Comparison of ENCODE assay signal across 8 mouse cellular contexts in the genomic region with DNA sequence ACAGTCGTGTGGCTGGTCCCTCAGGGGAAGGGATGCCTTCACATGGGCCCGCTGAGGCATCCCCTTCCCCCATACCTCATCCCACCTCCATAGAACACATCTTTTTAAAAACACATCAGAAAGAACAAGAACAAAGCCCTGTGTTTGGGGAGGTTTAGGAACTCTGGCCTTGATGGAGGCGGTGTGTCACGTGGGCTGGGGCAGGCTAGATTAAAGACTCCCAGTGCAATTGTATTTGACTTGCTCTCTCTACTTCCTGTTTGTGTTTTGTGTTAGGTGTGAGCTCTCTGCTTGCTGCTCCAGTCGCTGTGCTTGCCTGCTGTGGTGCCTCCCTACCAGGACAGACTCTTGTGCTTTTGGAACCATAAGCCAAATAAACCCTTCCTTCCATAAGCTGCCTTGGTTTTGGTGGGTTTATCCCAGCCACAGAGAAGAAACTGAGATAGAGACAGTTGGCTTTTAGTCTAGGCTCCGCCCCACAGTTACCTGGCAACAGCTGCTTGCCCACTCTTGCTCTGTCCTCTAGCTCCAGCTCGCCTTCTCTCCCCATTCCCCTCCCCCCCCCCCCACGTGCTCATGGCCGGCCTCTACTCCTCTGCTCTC. TPM values are rescaled to one million over a fixed set of nuclear protein-coding genes. Genes with fewer than 3 reads are reported as not detected.
DNase-seq lines count a peak whose midpoint lies in the region; ATAC-seq and TF ChIP-seq lines count a peak whose summit lies in the region.

No protein-coding gene starts in this region.

- peak overlapping the region; percentile 18; the same call in 1 of the 2 replicates for H3K4me2 ChIP-seq in heart, embryonic 15.5 days
- 0 out of 2 replicates have a peak overlapping the region, but pooled peaks have one; percentile 4 for H3K4me2 ChIP-seq in neural tube, embryonic 13.5 days

- no peaks in the 10 kb centered on the region for H3K27me3 ChIP-seq in heart, embryonic 15.5 days
- no peaks in the 10 kb centered on the region for H3K27me3 ChIP-seq in neural tube, embryonic 13.5 days

- no peak overlapping the region for H3K9ac ChIP-seq in heart, embryonic 15.5 days
- no peak overlapping the region for H3K9ac ChIP-seq in neural tube, embryonic 13.5 days

- TF ChIP-seq CTCF in brain, embryonic 14.5 days (IDR thresholded peaks at IDR 0.05; ENCODE audit: borderline replicate concordance, extremely low read depth, insufficient read depth, insufficient read length) = no peak

- H3K4me3 ChIP-seq in heart, embryonic 15.5 days = no peak overlapping the region
- H3K4me3 ChIP-seq in neural tube, embryonic 13.5 days = no peak overlapping the region

- H3K36me3 ChIP-seq in heart, embryonic 15.5 days = no peaks in the 10 kb centered on the region
- H3K36me3 ChIP-seq in neural tube, embryonic 13.5 days = no peaks in the 10 kb centered on the region

- TF ChIP-seq POLR2A in brain, embryonic 14.5 days (IDR thresholded peaks at IDR 0.05; ENCODE audit: borderline replicate concordance, extremely low read depth, insufficient read depth, insufficient read length, poor library complexity, severe bottlenecking) = no peak

- no peaks in the 10 kb centered on the region for H3K9me3 ChIP-seq in heart, embryonic 15.5 days (replicated peaks)
- H3K9me3 ChIP-seq in neural tube, embryonic 13.5 days = no peaks in the 10 kb centered on the region

- H3K4me1 ChIP-seq in heart, embryonic 15.5 days (replicated peaks) = peaks cover 16% of the 10 kb centered on the region
- peaks cover 24% of the 10 kb centered on the region for H3K4me1 ChIP-seq in neural tube, embryonic 13.5 days (replicated peaks)

- WGBS in heart, embryonic 15.5 days = 21% methylated on average over 8 of the region's 9 CpGs
- 6% methylated on average over 9 of the region's 9 CpGs for WGBS in neural tube, embryonic 13.5 days

- ATAC-seq in heart, embryonic 15.5 days (replicated peaks; ENCODE audit: insufficient number of reproducible peaks, insufficient read depth, low FRiP score, low read depth) = no peak
- ATAC-seq in neural tube, embryonic 13.5 days (ENCODE audit: low read depth) = no peak
- no peak for ATAC-seq in frontal cortex, adult (ENCODE audit: low TSS enrichment)
- no peak for ATAC-seq in erythroid progenitor cell, adult 5-6 weeks (replicated peaks; ENCODE audit: low FRiP score, poor library complexity, severe bottlenecking)

- no peak for DNase-seq in heart, postnatal 4 days
- DNase-seq in brain, embryonic 14.5 days (ENCODE audit: low read depth) = peak; percentile 61
- peak; percentile 59 for DNase-seq in induced T-regulatory cell, adult 2 months (ENCODE audit: low read depth)
- DNase-seq in left cerebral cortex, adult 8-10 months (ENCODE audit: low spot score in 2 of 2) = no peak

- H3K27ac ChIP-seq in heart, embryonic 15.5 days = no peak overlapping the region; the same call in 1 of the 2 replicates
- 0 out of 2 replicates have a peak overlapping the region, but pooled peaks have one; percentile 13 for H3K27ac ChIP-seq in neural tube, embryonic 13.5 days (replicated peaks)

RNA-seq across cellular contexts. Expression of a gene that starts 12.7 kb away (rescaled TPM):
- polyA plus RNA-seq in heart, embryonic 15.5 days (2015; fragmentation: Nextera tagmentation; extraction: Ambion mirVana) = 14.1 and 18.0 TPM in 2 replicates
- total RNA-seq in heart, postnatal 4 days (2021) = 10 to 100 TPM; 25.1 to 31.4 TPM
- 13.7 and 13.8 TPM in 2 replicates for polyA plus RNA-seq in brain, embryonic 14.5 days (2012; rRNA removed)
- polyA plus RNA-seq in neural tube, embryonic 13.5 days (2015; fragmentation: Nextera tagmentation; extraction: Ambion mirVana) = 4.8 and 6.8 TPM in 2 replicates
- 10 to 100 TPM; 14.2 to 20.1 (median 15.6) TPM for total RNA-seq in left cerebral cortex, adult 8-10 months (2022)
- 18.9 and 29.6 TPM in 2 replicates for total RNA-seq in erythroid progenitor cell, adult 5-6 weeks (2015; ENCODE audit: low replicate concordance)
- total RNA-seq in erythroid progenitor cell, adult 5-6 weeks (2017; ENCODE audit: low replicate concordance) = 5.3 and 7.2 TPM in 2 replicates

RNA-seq across cellular contexts. Expression of a gene that starts 14.2 kb away (rescaled TPM):
- 11.4 and 14.8 TPM in 2 replicates for polyA plus RNA-seq in heart, embryonic 15.5 days (2015; fragmentation: Nextera tagmentation; extraction: Ambion mirVana)
- total RNA-seq in heart, postnatal 4 days (2021) = 10 to 100 TPM; 40.3 to 41.6 TPM
- polyA plus RNA-seq in brain, embryonic 14.5 days (2012; rRNA removed) = 48.8 and 89.5 TPM in 2 replicates
- 44.6 and 45.3 TPM in 2 replicates for polyA plus RNA-seq in neural tube, embryonic 13.5 days (2015; fragmentation: Nextera tagmentation; extraction: Ambion mirVana)
- 100 to 1,000 TPM in 1 of 4 experiments, 10 to 100 TPM in 3; 88.3 to 100 (median 93.1) TPM for total RNA-seq in left cerebral cortex, adult 8-10 months (2022)
- 9.7 and 24.7 TPM in 2 replicates for total RNA-seq in erythroid progenitor cell, adult 5-6 weeks (2015; ENCODE audit: low replicate concordance)
- 24.1 and 25.0 TPM in 2 replicates for total RNA-seq in erythroid progenitor cell, adult 5-6 weeks (2017; ENCODE audit: low replicate concordance)

RNA-seq across cellular contexts. Expression of a gene that starts 32.0 kb away (rescaled TPM):
- polyA plus RNA-seq in heart, embryonic 15.5 days (2015; fragmentation: Nextera tagmentation; extraction: Ambion mirVana) = 3.0 and 4.3 TPM in 2 replicates
- total RNA-seq in heart, postnatal 4 days (2021) = 1 to 10 TPM; 2.4 to 2.6 TPM
- polyA plus RNA-seq in brain, embryonic 14.5 days (2012; rRNA removed) = 6.8 and 13.3 TPM in 2 replicates
- polyA plus RNA-seq in neural tube, embryonic 13.5 days (2015; fragmentation: Nextera tagmentation; extraction: Ambion mirVana) = 5.6 and 7.9 TPM in 2 replicates
- total RNA-seq in left cerebral cortex, adult 8-10 months (2022) = 1 to 10 TPM in 3 of 4 experiments, under 1 TPM in 1; 0.91 to 5.1 (median 1.7) TPM
- not detected in 2 replicates for total RNA-seq in erythroid progenitor cell, adult 5-6 weeks (2015; ENCODE audit: low replicate concordance)
- total RNA-seq in erythroid progenitor cell, adult 5-6 weeks (2017; ENCODE audit: low replicate concordance) = not detected in 2 replicates

Comparison
In these comparisons a context has a peak if more than half of its experiments do, and no peak if none do; other contexts are left out.
1. DNase-seq: peak in brain, embryonic 14.5 days (single experiment) and induced T-regulatory cell, adult 2 months (single experiment); none in heart, postnatal 4 days (single experiment) and left cerebral cortex, adult 8-10 months (0 of 2).